Mouse (Mus musculus): ENCODE data around the gene Atg7.

GRCm38 (mm10) chr6:114901921-114902320, 259.0 kb downstream of the Atg7 start:
- TF ChIP-seq POLR2A (IDR thresholded peaks at IDR 0.05; ENCODE audit: low read depth, low read length) (no peak), CTCF (conservative IDR thresholded peaks at IDR 0.05 in 1 of 2, IDR thresholded peaks at IDR 0.05 in 1 of 2; ENCODE audit: low read depth in 2 of 2, low read length in 2 of 2) (no peak), TCF12 (IDR thresholded peaks at IDR 0.05; ENCODE audit: low read depth, low read length) (no peak), POLR2AphosphoS2 (IDR thresholded peaks at IDR 0.05; ENCODE audit: low read depth, low read length) (no peak), ZC3H11A (IDR thresholded peaks at IDR 0.05; ENCODE audit: low read depth, low read length) (no peak), JUND (conservative IDR thresholded peaks at IDR 0.05; ENCODE audit: low read depth, low read length) (no peak), E2F4 (IDR thresholded peaks at IDR 0.05; ENCODE audit: insufficient replicate concordance, low read depth, low read length) (no peak), MAX (IDR thresholded peaks at IDR 0.05; ENCODE audit: low read length) (no peak)
